Mouse (Mus musculus) cerebellum, adult 2 months (tissue): ENCODE measurements around the gene Bdp1.

Experiments used
- CTCF ChIP-seq: fragments of 200-500 bp; IDR thresholded peaks from 2 replicates; pipeline ENCODE4 v1.5.1; 2011; ENCODE audit warnings: low read depth, mild to moderate bottlenecking, control low read depth, low read length, moderate library complexity, borderline replicate concordance; ENCODE audit not compliant: insufficient read depth
- POLR2A ChIP-seq: fragments of 200-500 bp; IDR thresholded peaks from 2 replicates; pipeline ENCODE4 v1.6.1; 2011; ENCODE audit warnings: low read length, control low read depth, borderline replicate concordance; ENCODE audit not compliant: insufficient read depth

- TF ChIP-seq CTCF (no peak), POLR2A (no peak)
Measured at GRCm38 (mm10) chr13:99970089-99970488, 133.8 kb downstream of the Bdp1 start.
